23 mouse cellular contexts compared by ENCODE assay signal in the genomic region with DNA sequence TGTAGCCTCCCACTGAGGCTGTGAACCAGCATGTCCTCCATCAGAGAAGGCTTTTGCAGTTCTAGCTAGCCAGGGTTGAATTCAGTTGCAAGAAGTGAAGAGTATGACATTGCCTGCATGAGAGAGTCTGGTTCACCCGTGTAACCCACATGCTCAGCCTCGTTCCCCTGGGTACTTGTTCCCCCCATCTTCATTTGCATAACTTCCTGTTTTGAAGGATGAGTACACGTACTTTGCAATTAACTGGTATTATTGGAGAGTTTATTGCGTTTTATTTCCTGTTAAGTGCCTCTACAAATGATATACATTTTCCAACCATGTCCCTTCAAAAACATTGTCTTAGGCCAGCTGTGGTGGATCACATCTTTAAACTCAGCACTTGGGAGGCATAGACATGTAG.
A peak's percentile ranks its signal among the peaks of the same experiment; 100 is the strongest.
DNase-seq lines count a peak whose midpoint lies in the region; ATAC-seq and TF ChIP-seq lines count a peak whose summit lies in the region.
"Had no signal": no experiment of that assay in that cellular context is flagged by ENCODE, and none has a peak within 500 bp of the region (broad histone marks: within the 10 kb centered on the region; RNA-seq: fewer than 3 reads in every experiment).

No protein-coding gene starts in this region.

- no peak overlapping the region for H3K27ac ChIP-seq in liver, postnatal 0 days (ENCODE audit: low read depth)
- no peak overlapping the region for H3K27ac ChIP-seq in hindbrain, embryonic 16.5 days (ENCODE audit: low read depth, low read length)
- no peak overlapping the region for H3K27ac ChIP-seq in hindbrain, embryonic 14.5 days
- H3K27ac ChIP-seq: forebrain, embryonic 10.5 days; stomach, postnatal 0 days had no signal

- no peak overlapping the region for H3K4me2 ChIP-seq in liver, postnatal 0 days (ENCODE audit: low read depth, low read length)
- H3K4me2 ChIP-seq in hindbrain, embryonic 16.5 days (ENCODE audit: low read length) = no peak overlapping the region
- H3K4me2 ChIP-seq in hindbrain, embryonic 14.5 days (replicated peaks) = no peak overlapping the region
- H3K4me2 ChIP-seq: liver, embryonic 11.5 days had no signal

- no peaks in the 10 kb centered on the region for H3K4me1 ChIP-seq in liver, postnatal 0 days (ENCODE audit: insufficient read depth)
- no peaks in the 10 kb centered on the region for H3K4me1 ChIP-seq in hindbrain, embryonic 16.5 days (ENCODE audit: control insufficient read depth, insufficient read depth, low read depth, low read length)
- no peaks in the 10 kb centered on the region for H3K4me1 ChIP-seq in hindbrain, embryonic 14.5 days (replicated peaks; ENCODE audit: control insufficient read depth, insufficient read depth, low read length)
- H3K4me1 ChIP-seq: forebrain, embryonic 10.5 days had no signal

- ATAC-seq in liver, postnatal 0 days = peak; percentile 47; the same call in 1 of the 2 replicates
- peak; percentile 58 to 59; a peak in 1 of 4 replicates for ATAC-seq in hematopoietic stem cell, adult 5-6 weeks (replicated peaks in 1 of 2; ENCODE audit: insufficient read depth in 1 of 2, low FRiP score in 2 of 2, low TSS enrichment in 1 of 2, low read depth in 1 of 2, poor library complexity in 2 of 2, severe bottlenecking in 2 of 2)
- ATAC-seq in neutrophil, adult 5-6 weeks (ENCODE audit: extremely low read depth, insufficient number of reproducible peaks, low FRiP score, poor library complexity, severe bottlenecking) = peak; percentile 91
- no peak for ATAC-seq in hindbrain, embryonic 16.5 days
- ATAC-seq in hindbrain, embryonic 14.5 days (ENCODE audit: low FRiP score) = no peak
- ATAC-seq: forebrain, postnatal 0 days had no signal

- no peaks in the 10 kb centered on the region for H3K36me3 ChIP-seq in liver, postnatal 0 days (replicated peaks; ENCODE audit: insufficient read depth, low read length)
- no peaks in the 10 kb centered on the region for H3K36me3 ChIP-seq in hindbrain, embryonic 16.5 days (ENCODE audit: control insufficient read depth, insufficient read depth, low read length)
- H3K36me3 ChIP-seq in hindbrain, embryonic 14.5 days (replicated peaks; ENCODE audit: control insufficient read depth, insufficient read depth) = no peaks in the 10 kb centered on the region
- H3K36me3 ChIP-seq: forebrain, embryonic 10.5 days had no signal

- H3K27me3 ChIP-seq in liver, postnatal 0 days (ENCODE audit: insufficient read depth, low read length) = no peaks in the 10 kb centered on the region
- no peaks in the 10 kb centered on the region for H3K27me3 ChIP-seq in hindbrain, embryonic 16.5 days (replicated peaks; ENCODE audit: control insufficient read depth, insufficient read depth, low read length)
- H3K27me3 ChIP-seq in hindbrain, embryonic 14.5 days (ENCODE audit: control insufficient read depth, insufficient read depth, low read length) = no peaks in the 10 kb centered on the region

- H3K9me3 ChIP-seq in liver, postnatal 0 days (ENCODE audit: low read length) = no peaks in the 10 kb centered on the region
- no peaks in the 10 kb centered on the region for H3K9me3 ChIP-seq in hindbrain, embryonic 16.5 days (ENCODE audit: control insufficient read depth, low read length)
- no peaks in the 10 kb centered on the region for H3K9me3 ChIP-seq in hindbrain, embryonic 14.5 days (ENCODE audit: control insufficient read depth, low read length)
- H3K9me3 ChIP-seq: forebrain, embryonic 10.5 days had no signal

- WGBS in liver, postnatal 0 days (ENCODE audit: insufficient replicate concordance) = 33% methylated on average over 4 of the region's 4 CpGs
- 80% methylated on average over 4 of the region's 4 CpGs for WGBS in hindbrain, embryonic 16.5 days
- WGBS in hindbrain, embryonic 14.5 days = 71% methylated on average over 4 of the region's 4 CpGs

- TF ChIP-seq CTCF in liver, postnatal 0 days (IDR thresholded peaks at IDR 0.05; ENCODE audit: low read depth) = no peak

- DNase-seq in liver, postnatal 0 days = peak; percentile 15
- no peak for DNase-seq in liver
- DNase-seq in CD4-positive, CD25-positive, alpha-beta regulatory T cell, adult 2 months (ENCODE audit: low read depth, low spot score) = peak; percentile 17
- no peak for DNase-seq in hindbrain, embryonic 14.5 days (ENCODE audit: low spot score)
- DNase-seq in cerebellum, postnatal 25 days = no peak
- DNase-seq: adrenal gland, postnatal 36 days; cerebellum, adult 11 months; cerebellum, adult 9-11 months; forebrain, postnatal 0 days; gastrocnemius, postnatal 25 days; kidney, adult 18-20 months; kidney, postnatal 10 days; lung, adult 18-20 months; lung, postnatal 14 days; midbrain, embryonic 14.5 days; thymus, adult 2 months; thymus, postnatal 4 days had no signal

- H3K9ac ChIP-seq in liver, postnatal 0 days (replicated peaks) = no peak overlapping the region
- H3K9ac ChIP-seq in hindbrain, embryonic 16.5 days (ENCODE audit: low read depth, low read length) = no peak overlapping the region
- H3K9ac ChIP-seq in hindbrain, embryonic 14.5 days = no peak overlapping the region
- H3K9ac ChIP-seq: forebrain, postnatal 0 days had no signal

- H3K4me3 ChIP-seq in liver, postnatal 0 days (ENCODE audit: low read depth, low read length) = no peak overlapping the region
- no peak overlapping the region for H3K4me3 ChIP-seq in hindbrain, embryonic 16.5 days (ENCODE audit: low read length)
- no peak overlapping the region for H3K4me3 ChIP-seq in hindbrain, embryonic 14.5 days (replicated peaks; ENCODE audit: low read length)
- H3K4me3 ChIP-seq: forebrain, embryonic 10.5 days had no signal

- no peak for TF ChIP-seq EP300 in liver, postnatal 0 days (IDR thresholded peaks at IDR 0.05; ENCODE audit: low read depth)

Comparison
In these comparisons a context has a peak if more than half of its experiments do, and no peak if none do; other contexts are left out.
1. DNase-seq: peak in liver, postnatal 0 days (single experiment) and CD4-positive, CD25-positive, alpha-beta regulatory T cell, adult 2 months (single experiment); none in liver (single experiment), hindbrain, embryonic 14.5 days (single experiment) and cerebellum, postnatal 25 days (0 of 2).
2. ATAC-seq: peak in liver, postnatal 0 days (single experiment), hematopoietic stem cell, adult 5-6 weeks (2 of 2) and neutrophil, adult 5-6 weeks (single experiment); none in hindbrain, embryonic 16.5 days (single experiment) and hindbrain, embryonic 14.5 days (single experiment).